Mouse (Mus musculus): ENCODE data around the gene Zdhhc8.

DNA sequence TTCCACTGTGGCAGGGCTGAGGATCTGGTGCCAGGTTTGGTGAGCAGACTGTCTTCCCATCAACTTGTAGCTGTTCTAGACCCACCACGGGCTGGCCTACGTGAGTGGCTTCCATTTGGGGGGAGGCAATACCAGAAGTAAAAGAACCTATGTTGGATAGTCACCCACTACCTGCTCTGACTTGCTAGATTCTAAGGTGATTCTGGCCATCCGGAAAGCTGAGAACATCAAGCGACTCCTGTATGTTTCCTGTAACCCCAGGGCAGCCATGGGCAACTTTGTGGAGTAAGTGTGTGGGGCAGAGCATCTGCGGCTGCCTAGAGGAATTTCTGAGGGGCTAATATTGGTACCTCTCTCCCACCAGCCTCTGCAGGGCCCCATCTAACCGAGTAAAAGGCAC is 17.8 kb upstream of the Zdhhc8 start:
- TF ChIP-seq CTCF (IDR thresholded peaks at IDR 0.05; ENCODE audit: insufficient read depth, low read length) (no peak), POLR2A (IDR thresholded peaks at IDR 0.05; ENCODE audit: borderline replicate concordance, extremely low read depth, low read depth, low read length) (no peak)

All from lung, adult 2 months (tissue).